Mouse (Mus musculus) retina, adult 2 months (tissue): ENCODE measurements around the gene Efcab10.
A peak's percentile ranks its signal among the peaks of the same experiment; 100 is the strongest.

ENCODE experiments used
- DNase-seq: peaks from one replicate; pipeline ENCODE4 v3.0.0-alpha.2; 2012; ENCODE audit warnings: low read depth, low spot score

Efcab10 gene

DNA sequence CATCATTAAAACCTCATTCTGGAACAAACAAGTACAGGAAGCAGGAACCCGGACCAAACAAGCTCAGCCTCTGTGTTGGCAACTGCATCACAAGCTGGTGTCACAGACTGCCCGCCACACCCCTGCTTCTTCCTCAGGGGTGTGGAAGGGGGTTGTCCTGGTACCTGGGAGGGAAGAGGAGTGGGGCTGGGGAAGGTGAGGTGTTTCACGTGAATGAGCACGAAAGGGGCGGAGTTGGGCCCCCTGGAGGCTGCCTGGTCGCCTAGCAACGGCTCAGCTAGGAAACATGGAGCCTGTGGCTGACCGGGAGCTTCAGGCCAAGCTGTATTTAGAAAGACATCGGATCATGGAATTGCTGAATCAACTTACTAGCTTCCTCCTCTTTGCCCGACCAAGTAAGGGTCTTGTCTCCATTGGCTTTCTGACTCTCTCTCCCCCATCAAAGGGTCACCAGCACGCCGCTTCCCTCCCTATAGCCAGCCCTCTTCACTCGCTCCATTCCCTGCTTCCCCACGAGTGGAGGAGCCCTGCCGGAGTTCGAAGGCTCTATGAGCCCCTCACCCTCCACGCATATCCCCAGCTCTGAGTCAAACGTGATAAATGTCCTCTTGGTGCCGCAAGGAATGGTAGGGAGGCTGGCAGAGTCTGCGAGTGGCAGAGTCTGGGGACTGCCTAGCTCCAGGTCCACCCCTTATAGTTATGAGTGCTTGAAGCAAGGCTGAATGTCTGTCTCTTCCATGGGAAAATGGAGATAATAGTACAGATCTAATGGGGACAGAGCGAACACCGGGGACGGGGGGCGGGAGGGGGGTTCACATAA lies at the start of gene Efcab10:
TSS of gene Efcab10 (plus strand) at position 51 of the 820 bp plus-strand sequence.
- no peak for DNase-seq

DNA sequence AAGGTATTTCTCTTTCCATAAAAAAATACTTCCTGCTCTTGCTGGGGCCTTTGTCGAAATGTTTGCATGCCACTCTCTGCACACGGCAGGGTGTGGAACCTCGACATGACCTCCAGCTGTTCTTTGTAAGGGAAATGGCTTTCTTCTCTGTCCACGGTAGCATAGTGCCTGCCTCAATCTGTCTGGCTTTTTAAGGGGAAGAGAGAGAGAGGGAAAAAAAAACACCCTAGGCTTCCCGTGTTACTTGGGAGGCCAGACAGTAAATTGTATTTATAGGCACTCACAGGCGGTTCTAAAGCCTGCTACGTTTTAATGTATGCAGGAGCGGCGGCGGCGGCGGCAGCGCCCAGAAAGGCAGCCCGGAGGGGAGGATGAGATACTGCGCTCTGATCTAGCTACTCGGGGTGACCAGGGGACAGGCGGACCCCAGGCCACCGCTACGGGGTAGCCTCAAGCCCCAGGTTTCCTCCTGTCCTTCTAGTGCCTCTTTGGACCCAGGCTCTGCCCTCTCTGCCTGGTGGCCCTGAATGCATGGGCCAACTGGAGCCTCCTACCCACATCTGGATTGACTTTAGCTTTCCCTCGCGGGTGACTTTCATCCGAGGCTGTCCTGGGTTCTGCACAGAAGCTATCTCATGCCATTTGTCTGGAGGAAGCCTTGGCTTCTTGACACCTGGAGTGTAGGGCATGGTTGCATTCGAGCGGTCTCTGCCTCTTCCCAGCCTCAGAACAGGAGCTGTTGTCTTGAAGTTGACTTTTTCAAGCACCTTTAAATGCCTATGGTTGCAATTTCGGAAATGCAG lies 49.5 kb upstream of the Efcab10 start:
- DNase-seq: no peak

DNA sequence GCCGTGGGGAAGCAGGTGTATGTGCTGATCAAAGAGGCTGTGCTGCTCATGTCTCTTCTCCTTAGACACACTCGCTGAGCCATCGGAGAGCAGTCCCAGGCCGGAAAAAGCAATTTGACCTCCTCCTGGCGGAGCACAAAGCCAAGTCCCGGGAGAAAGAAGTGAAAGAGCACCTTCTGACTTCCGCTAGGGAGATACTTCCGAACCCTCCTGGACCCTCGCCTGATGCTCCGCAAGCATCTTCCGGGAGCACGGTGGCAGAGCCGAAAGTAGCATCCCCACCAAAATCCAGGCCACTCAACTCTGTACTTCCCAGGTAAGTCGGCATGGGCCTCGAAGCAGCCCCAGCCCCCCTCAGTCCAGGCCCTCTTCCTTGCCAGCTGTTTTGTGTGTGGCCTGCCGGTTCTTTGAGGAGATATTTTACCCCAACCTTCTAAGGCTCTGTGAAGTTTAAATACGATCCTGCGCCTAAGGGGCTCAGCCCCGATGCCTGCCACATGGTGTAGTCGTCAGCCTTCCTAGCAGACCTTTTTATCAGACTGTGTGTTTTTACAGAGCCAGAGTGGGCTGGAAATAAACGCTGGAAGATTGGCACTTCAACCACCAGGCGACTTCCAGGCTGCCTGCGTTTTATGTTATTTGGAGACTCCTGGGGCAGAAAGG lies 48.8 kb upstream of the Efcab10 start:
- DNase-seq: no peak

DNA sequence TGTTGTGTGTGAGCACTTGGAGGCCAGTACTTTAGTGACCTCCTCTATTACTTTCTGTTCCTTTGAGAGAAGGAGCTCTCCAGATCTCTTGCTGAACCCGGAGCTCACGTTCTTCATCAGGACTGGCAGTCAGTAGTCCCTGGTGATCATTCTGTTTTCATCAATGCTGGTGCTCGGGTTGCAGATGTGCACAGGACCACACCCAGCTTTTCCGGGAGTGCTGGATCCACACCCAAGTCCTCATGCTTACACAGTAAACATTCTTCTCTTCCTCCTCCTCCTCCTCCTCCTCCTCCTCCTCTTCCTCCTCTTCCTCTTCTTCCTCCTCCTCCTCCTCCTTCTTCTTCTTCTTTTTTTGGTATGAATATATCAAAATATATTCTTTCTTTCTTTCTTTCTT lies 42.0 kb upstream of the Efcab10 start:
- no peak for DNase-seq

DNA sequence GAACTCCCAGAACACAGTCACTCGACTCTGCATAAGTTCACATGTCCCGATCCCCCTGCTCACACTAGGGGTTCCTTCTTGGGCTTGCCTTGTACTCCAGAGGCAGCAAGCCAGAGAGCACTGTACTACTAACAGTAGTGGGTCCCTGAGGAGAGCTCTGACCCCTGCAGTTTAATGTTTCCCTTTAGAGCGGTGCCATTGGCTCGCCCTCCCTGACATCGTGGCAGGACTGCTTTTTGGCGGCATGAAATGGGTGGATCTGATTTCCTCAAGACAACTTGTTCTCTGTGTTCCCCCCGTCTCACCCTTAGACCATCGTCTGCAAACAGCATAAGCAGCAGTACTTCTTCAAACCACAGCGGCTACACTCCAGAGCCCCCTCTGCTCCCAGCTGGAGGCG lies 36.3 kb upstream of the Efcab10 start:
- DNase-seq: no peak

DNA sequence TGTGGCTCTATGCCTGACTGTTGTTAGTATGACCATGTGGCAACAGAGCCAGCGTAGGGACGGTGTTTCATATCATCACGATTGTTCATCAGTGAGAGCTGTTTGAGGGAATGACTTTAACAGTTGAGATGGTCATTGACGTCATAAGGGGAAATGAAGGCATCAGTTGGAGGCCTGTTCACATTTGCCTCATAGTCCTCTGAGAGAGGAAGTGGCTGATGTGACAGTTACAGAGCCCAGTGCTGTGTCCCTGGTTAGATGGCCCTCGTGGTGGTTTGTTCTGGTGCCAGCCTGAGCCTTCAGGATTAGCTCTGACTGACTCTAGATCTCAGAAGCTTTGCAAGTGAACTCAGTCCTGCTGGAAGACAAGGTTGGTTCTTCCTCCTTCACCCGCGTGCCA lies 35.4 kb upstream of the Efcab10 start:
- no peak for DNase-seq

DNA sequence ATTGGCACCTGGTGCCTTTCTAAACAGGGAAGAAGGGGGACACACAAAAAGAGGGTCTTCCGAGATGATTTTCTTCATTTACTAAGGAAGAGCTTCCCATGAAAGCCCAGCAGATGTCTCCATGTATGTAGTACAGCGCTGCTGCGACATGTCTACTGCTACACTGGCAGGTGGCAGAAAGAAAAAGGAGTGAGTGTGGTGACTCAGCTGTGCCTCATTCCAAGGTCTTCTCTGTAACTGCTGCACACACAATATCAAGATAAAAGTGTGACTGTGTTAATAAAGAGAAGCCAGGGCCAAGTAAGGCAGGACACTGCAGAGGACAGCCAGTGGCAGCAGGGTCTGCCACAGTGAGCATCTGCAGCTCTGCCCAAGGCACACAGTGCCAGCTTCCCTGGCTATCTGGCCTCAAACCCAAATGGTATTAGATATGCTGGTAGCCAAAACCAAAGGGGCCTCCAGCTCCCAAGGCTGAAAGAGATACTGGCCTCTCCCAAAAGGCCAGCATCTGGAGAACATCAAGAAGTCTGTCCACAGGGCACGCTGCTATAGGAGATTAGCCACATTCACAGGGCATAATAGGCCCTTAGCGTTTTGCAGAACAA lies 34.7 kb upstream of the Efcab10 start:
- DNase-seq: no peak

DNA sequence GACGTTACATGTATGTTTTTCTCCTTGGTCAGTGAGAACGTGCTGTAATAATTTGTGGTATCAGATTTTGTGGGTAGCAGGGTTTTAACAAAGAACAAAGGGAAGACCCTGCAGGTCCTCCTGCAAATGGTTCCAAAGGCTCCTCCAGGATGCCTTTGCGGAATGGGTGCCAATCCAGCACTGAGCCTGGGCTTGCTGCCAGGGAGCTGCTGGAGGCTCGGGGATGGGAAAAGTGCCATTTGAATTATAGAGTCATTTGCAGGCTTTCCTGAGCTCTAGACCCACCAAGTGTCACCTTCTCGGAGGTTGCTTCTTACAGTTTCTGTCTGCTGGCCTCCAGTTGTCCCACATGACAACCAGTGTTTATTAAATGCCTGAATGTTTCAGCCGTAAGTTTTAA lies 33.9 kb upstream of the Efcab10 start:
- DNase-seq: no peak

DNA sequence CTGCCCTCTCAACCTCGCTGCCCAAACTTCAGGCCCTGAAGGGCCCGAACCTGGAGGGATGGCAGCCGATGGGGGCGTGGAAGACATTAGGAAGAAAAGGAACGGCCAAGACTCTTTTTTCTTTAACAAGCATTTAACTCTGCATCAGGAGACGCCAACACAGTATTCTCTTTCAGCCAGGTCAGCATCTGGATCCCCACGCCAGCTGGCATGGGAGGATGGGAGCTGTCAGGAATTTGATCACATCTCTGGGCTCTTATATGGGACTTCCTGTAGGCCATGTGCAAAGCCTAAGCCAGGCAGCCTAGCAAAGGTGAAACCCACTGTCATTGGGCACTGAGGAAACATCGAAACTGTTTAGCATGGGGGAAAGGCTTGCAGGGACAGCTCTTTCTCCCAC lies 30.1 kb upstream of the Efcab10 start:
- no peak for DNase-seq

DNA sequence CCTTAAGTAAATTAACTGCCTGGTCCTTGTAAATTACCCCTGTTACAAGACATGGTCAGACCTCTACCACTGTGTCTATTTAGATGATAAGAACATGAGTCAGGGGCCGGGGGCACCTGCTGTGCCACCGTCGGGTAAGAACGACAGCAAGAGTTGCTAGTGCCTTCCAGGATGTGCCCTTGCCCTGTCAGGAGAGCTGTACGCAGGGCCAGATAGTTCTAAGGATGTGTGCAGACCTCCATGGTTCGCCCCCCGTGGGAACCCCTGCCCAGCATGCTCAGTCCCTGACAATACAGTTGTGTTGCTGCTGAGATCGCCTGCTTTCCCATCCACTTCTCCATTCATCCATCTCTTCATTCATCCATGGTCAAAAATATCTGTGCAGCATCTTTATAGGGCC lies 29.5 kb upstream of the Efcab10 start:
- DNase-seq: no peak

DNA sequence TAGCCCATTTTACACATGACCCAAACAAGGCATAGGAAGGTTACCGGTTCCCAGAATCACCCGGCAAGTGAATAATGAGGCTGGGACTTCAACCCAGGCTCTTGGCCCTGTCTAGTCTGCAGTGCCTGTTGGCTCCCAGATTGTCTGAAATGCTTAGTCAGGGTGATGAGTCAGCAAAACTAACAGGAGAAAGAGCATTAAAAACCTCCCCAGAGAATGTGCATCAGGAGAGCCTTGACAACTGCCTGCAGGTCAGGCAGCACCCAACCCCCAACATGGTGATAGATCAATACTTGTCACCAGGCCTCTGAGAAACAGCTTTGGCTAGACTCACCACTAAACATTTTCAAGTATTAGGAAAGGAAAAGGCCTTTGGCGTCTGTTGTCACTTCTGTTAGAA lies 25.1 kb upstream of the Efcab10 start:
- no peak for DNase-seq

DNA sequence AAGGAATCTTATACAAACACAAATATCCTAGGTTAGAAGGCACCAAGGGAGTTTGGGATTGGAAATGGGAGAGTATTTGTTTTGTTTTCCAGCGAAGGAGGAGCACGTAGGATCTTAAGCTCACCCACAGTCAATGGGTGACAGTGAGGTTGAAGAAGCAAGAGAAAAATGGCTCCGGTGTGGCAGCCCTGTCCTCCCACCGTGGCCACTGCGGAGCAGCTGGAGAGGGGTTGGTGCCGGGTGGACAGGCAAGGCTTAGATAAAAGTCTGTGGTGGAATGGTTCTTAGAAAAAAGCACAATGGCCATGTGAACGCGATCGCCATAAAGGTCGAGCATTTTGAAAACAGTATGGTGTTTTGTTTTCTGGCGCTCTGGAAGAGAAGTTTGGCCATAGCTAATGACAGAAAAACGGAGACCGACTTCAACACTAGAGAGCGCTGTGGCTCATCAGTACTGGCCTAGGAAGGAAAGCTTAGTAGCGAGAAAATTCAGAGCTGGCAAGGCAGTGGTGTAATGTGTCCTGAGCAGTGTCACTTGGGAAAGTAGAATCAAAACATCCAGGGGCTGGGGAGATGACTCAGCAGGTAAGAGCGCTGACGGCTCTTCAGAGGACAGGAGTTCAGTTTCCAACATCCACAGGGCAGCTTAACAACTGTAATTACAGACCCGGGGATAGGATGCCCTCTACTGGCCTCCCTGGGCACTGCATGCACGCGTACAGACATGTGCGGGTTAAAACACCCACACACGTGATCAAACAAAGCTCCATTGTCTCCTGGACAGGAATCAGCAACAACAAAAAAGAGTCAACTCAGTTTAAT lies 14.8 kb upstream of the Efcab10 start:
- peak; percentile 36 for DNase-seq

DNA sequence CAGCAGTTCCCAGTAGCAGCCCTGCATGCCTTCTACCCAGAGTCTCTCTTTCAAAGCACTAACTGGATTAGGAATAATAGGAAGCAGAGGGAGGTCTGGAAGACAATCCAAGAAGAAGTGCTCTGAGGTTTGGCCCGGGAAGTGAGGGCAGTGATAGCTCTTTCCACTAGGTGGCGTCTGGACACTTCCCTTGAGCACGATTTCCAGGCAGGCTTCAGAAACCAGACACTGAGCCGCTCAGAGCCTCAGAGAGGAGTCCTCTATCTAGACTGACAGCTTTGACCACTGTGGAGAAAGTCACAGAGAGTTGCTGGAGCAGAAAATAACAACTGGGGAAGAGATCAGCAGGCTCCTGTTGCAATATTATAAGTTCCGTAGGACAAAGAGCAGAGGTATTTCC lies 5.8 kb upstream of the Efcab10 start:
- DNase-seq: peak; percentile 45

DNA sequence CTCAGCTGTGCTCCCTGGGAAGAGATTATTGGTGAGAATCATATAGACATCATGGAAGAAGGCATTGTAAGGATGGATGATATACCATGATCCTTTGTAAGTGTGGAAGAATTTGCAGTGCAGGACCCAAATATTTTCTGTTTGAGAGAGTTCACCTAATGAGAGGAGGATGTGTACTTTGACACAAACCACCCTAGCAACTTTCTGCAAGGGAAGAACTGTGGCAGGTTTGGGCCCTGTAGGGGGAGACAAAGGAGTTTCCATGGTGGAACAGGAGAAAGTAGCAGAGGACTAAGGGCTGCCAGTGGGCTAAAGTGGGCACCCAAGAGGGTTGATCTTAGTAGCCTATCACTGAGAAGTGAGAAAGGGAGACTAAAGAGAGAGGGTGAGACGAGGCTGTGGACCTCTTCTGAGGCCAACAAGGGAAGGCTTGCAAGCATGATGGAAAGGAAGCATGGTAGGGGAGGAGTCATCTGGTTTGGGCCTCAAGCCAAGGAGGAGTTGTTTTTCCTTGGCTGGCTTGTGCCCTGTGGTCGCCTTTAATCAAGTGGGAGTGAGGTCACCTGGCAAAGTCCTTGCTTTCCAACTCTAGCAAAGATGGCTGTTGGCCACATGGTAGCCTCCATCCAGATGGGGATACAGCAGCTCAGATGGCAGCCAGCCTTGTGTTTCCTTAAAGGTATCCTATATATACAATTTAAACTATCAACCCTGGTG lies 3.7 kb upstream of the Efcab10 start:
- no peak for DNase-seq

DNA sequence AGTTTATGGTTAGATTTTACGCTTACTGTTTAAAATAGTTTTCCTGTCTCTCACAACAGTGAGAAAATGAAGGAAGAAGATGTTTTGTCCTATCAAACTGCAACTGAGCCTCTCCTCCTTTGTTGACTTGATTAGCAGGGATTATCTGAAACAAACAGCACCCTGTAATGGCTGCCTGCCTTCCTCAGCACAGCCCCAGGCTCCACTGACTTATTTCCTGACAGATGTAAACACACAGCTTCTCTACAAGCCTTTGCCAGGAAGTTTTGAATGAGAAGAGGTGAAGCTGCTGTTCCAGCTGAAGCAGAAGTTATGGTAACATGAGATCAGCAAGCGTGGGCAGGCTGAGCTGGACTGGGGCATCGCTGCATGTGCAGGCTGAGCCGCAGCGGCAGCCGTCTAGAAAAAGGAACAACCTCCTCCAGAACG lies 8.6 kb downstream of the Efcab10 start:
- no peak for DNase-seq

DNA sequence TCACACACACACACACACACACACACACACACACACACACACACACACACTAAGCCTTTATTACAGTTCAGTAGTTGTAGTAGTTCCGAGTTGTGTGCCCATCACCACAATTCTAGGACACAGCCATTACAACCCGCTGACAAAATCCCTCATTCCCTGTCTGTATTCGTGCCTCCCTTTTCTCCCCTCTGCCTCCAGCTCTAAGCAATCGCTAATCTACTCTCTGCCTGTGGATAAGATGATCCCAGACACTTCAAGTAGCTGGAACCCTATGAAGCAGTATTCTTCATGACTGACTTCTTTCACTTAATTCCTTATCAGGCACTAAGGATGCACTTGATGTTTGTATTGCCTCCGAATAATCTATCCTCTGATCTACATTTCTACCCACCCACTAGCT lies 10.3 kb downstream of the Efcab10 start:
- no peak for DNase-seq

DNA sequence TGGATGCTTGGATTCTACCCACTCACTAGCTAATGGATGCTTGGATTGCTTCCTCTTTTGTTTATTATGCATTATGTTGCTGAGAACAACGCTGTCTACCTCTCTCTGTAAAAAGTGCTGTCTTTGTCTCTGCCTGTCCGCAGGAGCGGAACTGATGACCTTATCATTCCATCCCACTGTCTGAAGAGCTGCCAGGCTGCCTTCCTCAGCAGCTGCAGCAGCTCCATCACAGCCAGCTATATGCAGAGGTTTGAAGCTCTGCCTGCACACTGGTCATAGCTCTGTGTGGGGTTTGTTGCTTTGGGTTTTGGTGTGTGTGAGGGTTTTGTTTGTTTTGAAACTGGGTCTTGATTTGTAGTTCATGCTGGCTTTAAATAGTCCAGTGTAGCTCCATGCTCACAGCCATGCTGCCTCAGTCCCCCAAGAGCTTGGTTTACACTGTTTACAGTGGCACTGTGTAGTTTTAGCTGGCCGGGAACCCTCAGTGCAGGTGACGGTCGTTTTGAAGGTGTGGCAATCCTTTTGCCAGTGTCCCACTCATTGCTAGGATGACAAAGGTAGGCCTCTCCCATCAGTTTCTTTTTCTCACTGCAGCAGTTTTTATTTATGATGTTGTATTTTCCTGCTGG lies 10.9 kb downstream of the Efcab10 start:
- DNase-seq: no peak

DNA sequence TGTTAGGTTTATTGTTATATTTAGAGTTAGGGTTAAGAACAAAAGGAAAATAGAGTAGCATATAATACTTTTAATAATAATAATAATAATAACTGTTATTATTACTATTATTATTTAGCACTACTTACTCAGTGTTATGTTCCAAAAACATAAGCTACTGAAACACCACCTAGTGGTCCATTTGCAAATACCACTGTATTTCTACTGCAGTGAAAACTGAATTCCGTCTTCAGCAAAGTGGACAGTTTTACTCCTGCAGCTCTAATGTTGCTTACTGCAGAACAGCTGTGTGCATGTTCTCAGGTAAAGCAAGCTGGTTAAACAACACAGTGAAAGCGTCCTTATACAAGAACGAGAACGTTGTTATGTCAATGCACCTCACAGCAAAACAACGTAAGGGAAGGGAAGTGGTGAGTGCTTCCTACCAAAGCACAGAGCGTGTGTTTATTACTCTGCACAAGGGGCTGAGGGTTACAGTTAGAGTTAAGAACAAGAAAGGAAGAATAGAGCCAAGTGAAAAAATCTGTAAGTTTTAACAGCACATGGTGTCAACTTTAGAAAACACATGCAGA lies 17.0 kb downstream of the Efcab10 start:
- no peak for DNase-seq

DNA sequence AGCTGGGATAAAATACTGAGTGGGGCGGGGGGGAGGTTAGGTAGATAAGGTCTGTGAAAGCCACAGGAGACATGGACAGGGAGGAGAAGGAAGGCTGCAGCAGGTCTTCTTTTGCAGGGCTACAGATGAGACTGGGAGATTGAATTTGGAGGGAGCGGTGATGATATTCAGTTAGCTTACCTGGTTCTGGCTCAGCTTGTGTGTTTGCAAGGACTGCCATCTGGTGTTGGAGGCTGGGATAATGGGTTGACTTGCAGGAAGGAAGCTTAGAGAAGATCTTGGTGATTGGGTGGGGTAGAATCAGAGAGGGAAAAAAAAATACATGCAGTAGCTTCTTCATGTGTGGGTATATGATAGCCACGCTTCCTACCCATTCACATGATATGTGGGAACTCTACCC lies 29.7 kb downstream of the Efcab10 start:
- peak; percentile 28 for DNase-seq

DNA sequence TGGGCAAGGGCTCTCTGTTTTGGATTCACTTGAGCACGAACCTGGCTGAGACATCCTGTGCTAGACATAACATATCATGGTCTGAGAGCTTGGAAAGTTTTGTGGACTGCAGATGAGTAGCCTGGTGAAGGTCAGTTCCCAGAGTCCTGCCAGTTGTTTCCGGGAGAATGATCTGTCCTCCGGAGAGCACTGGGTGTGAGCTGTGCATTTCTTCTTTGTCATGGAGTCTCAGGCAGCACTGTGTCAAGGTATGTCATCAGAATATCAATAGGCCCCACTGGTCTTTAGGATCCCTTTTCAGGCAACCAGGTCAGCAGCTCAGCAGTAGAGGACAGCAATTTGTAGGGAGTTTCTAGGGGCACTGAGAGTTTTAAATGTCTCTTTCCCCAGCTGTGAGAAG lies 32.6 kb downstream of the Efcab10 start:
- no peak for DNase-seq
